Mouse (Mus musculus): ENCODE results near the gene Pqlc2.

GRCm38 (mm10) chr4:139282955-139283417 lies 27.5 kb downstream of the Pqlc2 start:
- TF ChIP-seq CTCF (IDR thresholded peaks at IDR 0.05; ENCODE audit: borderline replicate concordance, extremely low read depth, insufficient read depth, insufficient read length) (no peak), POLR2A (IDR thresholded peaks at IDR 0.05; ENCODE audit: borderline replicate concordance, extremely low read depth, insufficient read depth, insufficient read length, poor library complexity, severe bottlenecking) (no peak)
